Comparison of ENCODE assay signal across 14 mouse cellular contexts in genomic region chr7:79522046-79522445, GRCm38 (mm10). TPM values are rescaled to one million over a fixed set of nuclear protein-coding genes. Genes with fewer than 3 reads are reported as not detected.
DNase-seq lines count a peak whose midpoint lies in the region; ATAC-seq lines count a peak whose summit lies in the region.
"Had no signal": no experiment of that assay in that cellular context is flagged by ENCODE, and none has a peak within 500 bp of the region (broad histone marks: within the 10 kb centered on the region; RNA-seq: fewer than 3 reads in every experiment).

No protein-coding gene starts in this region.

- no peaks in the 10 kb centered on the region for H3K27me3 ChIP-seq in neural tube, embryonic 11.5 days (ENCODE audit: control insufficient read depth, insufficient read depth, low read length)
- peaks cover 89% of the 10 kb centered on the region for H3K27me3 ChIP-seq in hindbrain, embryonic 10.5 days (ENCODE audit: insufficient read depth, poor library complexity, severe bottlenecking)
- H3K27me3 ChIP-seq in midbrain, embryonic 14.5 days (ENCODE audit: control insufficient read depth, insufficient read depth, low read length): no peaks in the 10 kb centered on the region

- H3K9ac ChIP-seq in neural tube, embryonic 11.5 days (ENCODE audit: low read length): no peak overlapping the region
- no peak overlapping the region for H3K9ac ChIP-seq in midbrain, embryonic 14.5 days (replicated peaks; ENCODE audit: low read length)
- H3K9ac ChIP-seq: embryonic facial prominence, embryonic 13.5 days; liver, embryonic 13.5 days had no signal

- H3K36me3 ChIP-seq in neural tube, embryonic 11.5 days (ENCODE audit: control insufficient read depth, insufficient read depth, low read length): no peaks in the 10 kb centered on the region
- H3K36me3 ChIP-seq in hindbrain, embryonic 10.5 days: peaks cover 37% of the 10 kb centered on the region
- H3K36me3 ChIP-seq in midbrain, embryonic 14.5 days (ENCODE audit: control insufficient read depth, insufficient read depth, low read length): peaks cover 11% of the 10 kb centered on the region; the same call in 1 of the 2 replicates
- H3K36me3 ChIP-seq: embryonic facial prominence, embryonic 13.5 days; limb, embryonic 10.5 days; liver, embryonic 13.5 days had no signal

- DNase-seq in neural tube, embryonic 11.5 days (ENCODE audit: low spot score): no peak
- DNase-seq in neural tube, embryonic 10.5 days (ENCODE audit: extremely low spot score, low spot score): no peak
- DNase-seq in hindbrain, embryonic 10.5 days (ENCODE audit: low spot score): no peak
- no peak for DNase-seq in midbrain, embryonic 14.5 days
- no peak for DNase-seq in lung, postnatal 4 days
- no peak for DNase-seq in urinary bladder, adult 18-20 months (ENCODE audit: low spot score in 2 of 2)
- DNase-seq in right cerebral cortex, postnatal 10 days (ENCODE audit: low spot score in 2 of 2): no peak
- DNase-seq: liver, embryonic 13.5 days; thymus, adult 18-20 months had no signal

- H3K4me1 ChIP-seq in neural tube, embryonic 11.5 days (ENCODE audit: control insufficient read depth, insufficient read depth, low read length): peaks cover 61% of the 10 kb centered on the region
- H3K4me1 ChIP-seq in hindbrain, embryonic 10.5 days (replicated peaks): peaks cover 100% of the 10 kb centered on the region
- H3K4me1 ChIP-seq in midbrain, embryonic 14.5 days (ENCODE audit: control insufficient read depth, insufficient read depth, low read length): peaks cover 78% of the 10 kb centered on the region
- H3K4me1 ChIP-seq: liver, embryonic 13.5 days had no signal

- no peaks in the 10 kb centered on the region for H3K9me3 ChIP-seq in neural tube, embryonic 11.5 days (ENCODE audit: control insufficient read depth, low read length)
- H3K9me3 ChIP-seq in hindbrain, embryonic 10.5 days: no peaks in the 10 kb centered on the region
- no peaks in the 10 kb centered on the region for H3K9me3 ChIP-seq in midbrain, embryonic 14.5 days (ENCODE audit: control insufficient read depth, low read length)
- H3K9me3 ChIP-seq: embryonic facial prominence, embryonic 13.5 days; limb, embryonic 10.5 days; liver, embryonic 13.5 days had no signal

- no peak overlapping the region for H3K4me3 ChIP-seq in neural tube, embryonic 11.5 days (ENCODE audit: low read depth, low read length)
- H3K4me3 ChIP-seq in hindbrain, embryonic 10.5 days: no peak overlapping the region
- H3K4me3 ChIP-seq in midbrain, embryonic 14.5 days (replicated peaks; ENCODE audit: low read depth, low read length): no peak overlapping the region
- H3K4me3 ChIP-seq: embryonic facial prominence, embryonic 13.5 days; limb, embryonic 10.5 days; liver, embryonic 13.5 days had no signal

- no peak for ATAC-seq in neural tube, embryonic 11.5 days (ENCODE audit: insufficient read depth, low FRiP score, low TSS enrichment)
- ATAC-seq in midbrain, embryonic 14.5 days (ENCODE audit: low FRiP score, low TSS enrichment): no peak
- ATAC-seq: CD4-positive, CD25-positive, alpha-beta regulatory T cell, adult 4 months; lung, postnatal 0 days had no signal

- 84% methylated on average over 3 of the region's 3 CpGs for whole genome bisulfite sequencing in neural tube, embryonic 11.5 days
- WGBS in hindbrain, embryonic 10.5 days: 84% methylated on average over 3 of the region's 3 CpGs
- 93% methylated on average over 3 of the region's 3 CpGs for WGBS in midbrain, embryonic 14.5 days

- peak overlapping the region; percentile 51 for H3K27ac ChIP-seq in neural tube, embryonic 11.5 days (ENCODE audit: low read depth, low read length)
- H3K27ac ChIP-seq in hindbrain, embryonic 10.5 days: peak overlapping the region; percentile 97; the same call in 1 of the 2 replicates
- H3K27ac ChIP-seq in midbrain, embryonic 14.5 days (replicated peaks; ENCODE audit: low read depth, low read length): peak overlapping the region; percentile 93
- H3K27ac ChIP-seq: embryonic facial prominence, embryonic 13.5 days; kidney, postnatal 0 days; limb, embryonic 10.5 days; liver, embryonic 13.5 days had no signal

- no peak overlapping the region for H3K4me2 ChIP-seq in neural tube, embryonic 11.5 days (ENCODE audit: low read depth)
- H3K4me2 ChIP-seq in midbrain, embryonic 14.5 days (ENCODE audit: low read length): no peak overlapping the region
- H3K4me2 ChIP-seq: embryonic facial prominence, embryonic 13.5 days; liver, embryonic 13.5 days had no signal

RNA-seq across cellular contexts. Expression of gene Polg, which starts 55.9 kb away (rescaled TPM):
- polyA plus RNA-seq in neural tube, embryonic 11.5 days (2014; fragmentation: Nextera tagmentation; extraction: Ambion mirVana): 36.9 and 45.1 TPM in 2 replicates
- polyA plus RNA-seq in hindbrain, embryonic 10.5 days (2016; fragmentation: Nextera tagmentation; extraction: Ambion mirVana): 38.5 and 43.0 TPM in 2 replicates
- polyA plus RNA-seq in midbrain, embryonic 14.5 days (2014; fragmentation: Nextera tagmentation; extraction: Ambion mirVana): 20.2 and 24.7 TPM in 2 replicates
